Mouse (Mus musculus) liver, embryonic 15.5 days (tissue): ENCODE measurements at regions not wholly inside any gene's neighbourhood (a gene's known extent, or its start where the extent isn't known, plus 50 kb on each side); places are given as distances from the start of the nearest gene placed in this dataset.

Experiments
- ATAC-seq: fragments of 200-750 bp; cut with Nextera tagmentation; 2 replicates; pipeline ENCODE4 v1.8.0; 2017; ENCODE audit warnings: moderate number of reproducible peaks, mild to moderate bottlenecking, moderate library complexity; ENCODE audit not compliant: insufficient read depth
- H3K27ac ChIP-seq: fragments of 300-500 bp; sonication (generic); replicated peaks from 2 replicates; pipeline ENCODE4 v1.5.1; 2015; ENCODE audit warnings: mild to moderate bottlenecking, inconsistent platforms
- H3K27me3 ChIP-seq: fragments of 300-500 bp; sonication (generic); 2 replicates; pipeline ENCODE4 v1.6.1; 2015; ENCODE audit warnings: mild to moderate bottlenecking, inconsistent platforms
- H3K36me3 ChIP-seq: fragments of 300-500 bp; sonication (generic); replicated peaks from 2 replicates; pipeline ENCODE4 v1.6.1; 2015; ENCODE audit warnings: moderate library complexity, mild to moderate bottlenecking, inconsistent platforms
- H3K4me1 ChIP-seq: fragments of 300-500 bp; sonication (generic); replicated peaks from 2 replicates; pipeline ENCODE4 v1.6.1; 2015; ENCODE audit warnings: inconsistent platforms
- H3K4me2 ChIP-seq: fragments of 300-500 bp; sonication (generic); 2 replicates; pipeline ENCODE4 v1.6.1; 2015; ENCODE audit warnings: moderate library complexity, mild to moderate bottlenecking, inconsistent platforms
- H3K4me3 ChIP-seq: fragments of 300-500 bp; sonication (generic); replicated peaks from 2 replicates; pipeline ENCODE4 v1.5.1; 2015; ENCODE audit warnings: mild to moderate bottlenecking, inconsistent platforms
- H3K9ac ChIP-seq: fragments of 300-500 bp; sonication (generic); 2 replicates; pipeline ENCODE4 v1.6.1; 2015; ENCODE audit warnings: moderate library complexity, mild to moderate bottlenecking, inconsistent platforms
- H3K9me3 ChIP-seq: fragments of 300-500 bp; sonication (generic); replicated peaks from 2 replicates; pipeline ENCODE4 v1.6.1; 2016; ENCODE audit warnings: inconsistent platforms
- whole genome bisulfite sequencing: fragments of 180-500 bp; shearing (Covaris S2); methylation state at CpG from one replicate; pipeline ENCODE4 v1.1.7; 2015; ENCODE audit warnings: mixed read lengths; ENCODE audit not compliant: insufficient replicate concordance; 5-methylcytosine and 5-hydroxymethylcytosine counted together

DNA sequence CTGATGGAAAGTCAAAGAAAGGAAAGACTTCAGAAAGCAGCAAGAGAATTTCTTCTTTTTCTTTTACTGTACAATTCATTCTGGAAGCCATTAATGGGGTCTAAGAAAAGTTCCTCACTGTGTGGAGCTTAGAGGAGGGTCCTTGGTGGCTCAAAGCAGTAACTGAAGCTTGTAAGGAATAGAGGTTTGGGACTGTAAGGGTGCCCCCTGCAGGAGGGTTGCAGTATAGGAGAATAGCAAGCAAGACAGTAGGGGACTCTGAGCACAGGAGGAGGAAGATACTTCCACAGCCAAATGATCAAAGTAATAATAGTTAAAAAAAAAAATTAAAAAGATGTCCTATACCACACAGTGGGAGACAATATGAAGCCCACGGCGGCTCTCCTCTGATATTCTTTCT is 382.8 kb upstream of the Gm6657 start:
- Histone ChIP-seq H3K9me3 (no peaks in the 10 kb centered on the region), H3K4me3 (no peak overlapping the region)

DNA sequence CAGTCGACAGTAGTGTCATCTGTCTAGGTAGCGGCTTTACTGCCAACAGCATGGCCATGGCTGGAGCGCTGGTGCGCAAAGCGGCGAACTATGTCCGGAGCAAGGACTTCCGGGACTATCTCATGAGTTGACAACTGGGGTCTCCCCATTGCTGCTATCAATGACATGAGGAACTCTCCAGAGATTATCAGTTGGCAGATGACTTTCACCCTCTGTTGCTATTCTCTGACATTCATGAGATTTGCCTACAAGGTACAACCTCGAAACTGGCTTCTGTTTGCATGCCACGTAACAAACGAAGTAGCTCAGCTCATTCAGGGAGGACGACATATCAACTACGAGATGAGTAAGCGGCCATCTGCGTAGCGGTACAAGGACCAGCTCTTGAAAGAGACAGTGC is 374.6 kb upstream of the Gm6657 start:
- ATAC-seq = no peak
- no peak overlapping the region for H3K4me3 ChIP-seq
- H3K27ac ChIP-seq = no peak overlapping the region
- no peaks in the 10 kb centered on the region for H3K4me1 ChIP-seq
- H3K9ac ChIP-seq = no peak overlapping the region
- WGBS = 79% methylated on average over 16 of the region's 16 CpGs
- H3K9me3 ChIP-seq = no peaks in the 10 kb centered on the region; the same call in 1 of the 2 replicates
- no peak overlapping the region for H3K4me2 ChIP-seq
- H3K27me3 ChIP-seq = no peaks in the 10 kb centered on the region
- no peaks in the 10 kb centered on the region for H3K36me3 ChIP-seq

More for the DNA sequence above, 382.8 kb upstream of the Gm6657 start:
- Histone ChIP-seq H3K36me3 (no peaks in the 10 kb centered on the region), H3K27ac (no peak overlapping the region), H3K4me1 (no peaks in the 10 kb centered on the region), H3K4me2 (no peak overlapping the region), H3K9ac (no peak overlapping the region), H3K27me3 (no peaks in the 10 kb centered on the region)
- ATAC-seq = no peak
- 44% methylated on average over 2 of the region's 2 CpGs for WGBS

DNA sequence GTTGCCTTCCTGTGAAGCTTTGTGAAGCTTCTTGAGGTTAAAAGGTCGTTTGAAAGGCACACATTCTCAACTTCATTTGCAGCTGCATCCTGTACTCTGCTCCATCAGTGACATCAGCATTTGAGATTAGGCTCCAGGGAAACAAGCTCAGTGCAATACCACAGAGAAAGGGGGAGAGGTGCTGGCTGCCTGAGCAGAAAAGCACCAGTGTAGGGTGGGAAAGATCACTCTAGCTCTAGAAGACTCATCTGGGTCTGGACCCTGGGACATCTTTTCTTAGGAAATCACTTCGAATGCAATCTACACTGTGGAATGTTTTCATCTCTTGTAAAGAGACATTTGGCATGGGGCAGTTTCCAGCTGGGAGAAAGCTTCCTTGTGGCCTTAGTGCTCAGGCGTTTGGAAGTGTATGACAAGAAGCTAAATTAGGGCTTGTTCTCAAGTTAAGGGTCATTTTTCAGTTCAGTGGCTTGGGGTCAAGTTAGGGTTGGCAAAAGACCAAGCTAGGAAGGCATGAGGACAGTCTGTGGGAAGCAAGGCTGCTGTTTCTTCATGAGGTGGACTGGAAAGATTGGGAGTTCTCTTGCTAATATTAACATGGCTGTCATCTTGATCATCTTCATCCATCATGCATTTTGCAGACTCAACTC is 370.5 kb upstream of the Gm6657 start:
- 27% methylated on average over 3 of the region's 3 CpGs for WGBS
- Histone ChIP-seq H3K4me3 (no peak overlapping the region), H3K4me2 (no peak overlapping the region), H3K27ac (no peak overlapping the region), H3K4me1 (no peaks in the 10 kb centered on the region), H3K27me3 (no peaks in the 10 kb centered on the region), H3K9me3 (no peaks in the 10 kb centered on the region; the same call in 1 of the 2 replicates), H3K36me3 (no peaks in the 10 kb centered on the region), H3K9ac (no peak overlapping the region)
- ATAC-seq = no peak

DNA sequence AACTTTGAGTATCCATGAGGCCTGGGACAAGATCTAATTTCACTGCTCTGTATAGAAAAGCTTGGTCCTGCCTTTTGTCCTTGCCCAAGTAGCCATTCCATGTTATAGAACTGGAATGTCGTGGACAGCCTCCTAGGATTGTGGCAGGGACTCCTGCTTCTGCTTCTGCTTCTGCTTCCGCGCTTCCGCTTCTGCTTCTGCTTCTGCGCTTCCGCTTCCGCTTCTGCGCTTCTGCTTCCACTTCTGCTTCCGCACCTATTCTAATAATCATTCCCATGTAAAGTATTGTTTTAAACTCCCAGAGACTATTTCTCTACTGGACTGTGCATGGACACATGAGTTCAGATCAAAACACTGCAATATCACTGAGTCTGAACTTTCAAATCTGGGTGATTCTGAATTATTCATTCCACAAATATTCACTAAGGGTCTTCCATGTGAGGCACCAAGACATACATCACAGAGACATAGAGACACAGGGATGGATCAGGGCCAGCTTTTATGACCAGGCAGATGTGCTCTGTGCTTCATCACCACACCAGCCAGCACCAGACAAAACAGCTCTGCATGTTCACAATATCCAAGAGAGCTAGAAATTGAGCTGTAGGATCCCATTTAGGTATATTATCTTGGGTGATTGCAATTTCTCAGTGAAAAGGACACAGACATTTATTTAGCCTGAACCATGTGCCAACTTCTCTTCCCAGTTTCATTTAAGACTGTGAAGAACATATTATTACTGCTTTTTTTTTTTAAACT is 360.5 kb upstream of the Gm6657 start:
- Histone ChIP-seq H3K9me3 (no peaks in the 10 kb centered on the region), H3K27me3 (no peaks in the 10 kb centered on the region), H3K27ac (no peak overlapping the region), H3K9ac (no peak overlapping the region), H3K4me2 (no peak overlapping the region), H3K36me3 (no peaks in the 10 kb centered on the region), H3K4me1 (no peaks in the 10 kb centered on the region), H3K4me3 (no peak overlapping the region)
- 78% methylated on average over 9 of the region's 9 CpGs for WGBS
- no peak for ATAC-seq

DNA sequence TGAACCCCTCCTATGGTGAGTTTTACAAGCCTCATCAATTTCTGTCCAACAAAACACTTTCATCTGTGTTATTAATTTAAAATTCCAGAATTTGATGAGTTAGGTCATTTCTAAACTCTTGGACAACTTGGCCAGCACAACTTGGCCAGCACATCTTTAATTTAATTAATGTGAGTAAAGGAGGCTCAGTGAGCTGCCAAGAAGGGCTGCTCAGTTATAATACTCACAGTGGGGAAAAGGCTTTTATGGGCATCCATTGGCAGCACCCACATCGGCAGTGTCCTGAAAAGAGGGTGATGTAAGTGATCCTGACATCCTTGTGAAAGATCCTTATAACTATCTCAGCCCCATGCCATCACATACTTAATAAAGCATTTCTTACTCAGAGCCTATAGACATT is 359.2 kb upstream of the Gm6657 start:
- no peaks in the 10 kb centered on the region for H3K27me3 ChIP-seq
- 65% methylated on average over 1 of the region's 1 CpGs for WGBS

DNA sequence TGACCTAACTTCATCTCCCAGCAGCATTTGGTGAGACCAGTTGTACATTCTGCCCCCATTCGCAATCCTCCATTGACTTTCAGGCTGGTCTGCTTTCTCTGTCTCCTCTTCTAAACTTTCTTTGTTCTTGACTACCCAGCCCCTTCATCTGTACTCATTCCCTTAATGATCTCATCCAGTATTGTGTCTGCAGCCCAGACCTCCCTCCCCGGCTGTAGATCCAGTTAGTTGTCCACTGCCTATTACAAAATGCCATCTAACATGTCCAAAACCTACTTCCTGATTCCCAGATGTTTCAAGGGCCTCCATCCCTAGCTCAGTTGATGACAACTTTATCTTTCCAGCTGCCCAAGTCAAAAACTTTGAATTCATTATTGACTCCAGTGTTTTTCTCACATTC is 357.8 kb upstream of the Gm6657 start:
- Histone ChIP-seq H3K27ac (no peak overlapping the region), H3K4me3 (no peak overlapping the region), H3K36me3 (no peaks in the 10 kb centered on the region), H3K9me3 (no peaks in the 10 kb centered on the region), H3K9ac (no peak overlapping the region), H3K4me2 (no peak overlapping the region), H3K4me1 (no peaks in the 10 kb centered on the region), H3K27me3 (no peaks in the 10 kb centered on the region)
- WGBS = 47% methylated on average over 2 of the region's 2 CpGs
- ATAC-seq = no peak

More for the DNA sequence above, 359.2 kb upstream of the Gm6657 start:
- Histone ChIP-seq H3K4me2 (no peak overlapping the region), H3K9me3 (no peaks in the 10 kb centered on the region), H3K27ac (no peak overlapping the region), H3K4me3 (no peak overlapping the region), H3K36me3 (no peaks in the 10 kb centered on the region), H3K4me1 (no peaks in the 10 kb centered on the region), H3K9ac (no peak overlapping the region)
- no peak for ATAC-seq

DNA sequence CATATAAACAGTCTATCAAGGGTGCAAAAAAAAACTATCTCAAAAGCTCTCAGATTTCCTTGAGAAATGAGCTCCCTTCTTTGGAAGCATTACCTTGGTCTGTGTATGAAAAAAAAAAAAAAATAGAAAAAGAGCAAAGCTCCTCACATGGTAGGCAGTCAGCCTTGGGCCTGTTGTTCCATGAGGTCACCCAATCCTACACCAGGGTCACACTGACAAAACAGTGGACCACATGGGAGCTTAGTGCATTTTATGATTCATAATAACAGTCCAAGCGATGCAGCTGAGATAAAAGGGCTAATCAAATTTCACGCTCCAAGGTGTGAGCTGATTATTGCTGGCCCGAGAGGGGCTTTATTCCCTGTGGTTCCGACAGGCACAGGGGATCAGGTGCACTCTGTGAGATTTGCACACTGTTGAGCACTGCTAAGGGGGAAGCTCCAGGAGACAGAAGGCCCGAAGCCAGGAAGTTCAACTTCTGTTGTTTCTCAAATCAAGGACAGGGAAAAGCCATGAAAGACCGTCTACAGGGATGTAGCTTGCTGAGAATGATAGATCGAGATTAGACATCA is 352.1 kb upstream of the Gm6657 start:
- Histone ChIP-seq H3K27ac (no peak overlapping the region), H3K36me3 (no peaks in the 10 kb centered on the region), H3K4me1 (no peaks in the 10 kb centered on the region), H3K27me3 (no peaks in the 10 kb centered on the region), H3K4me2 (no peak overlapping the region), H3K4me3 (no peak overlapping the region), H3K9me3 (no peaks in the 10 kb centered on the region), H3K9ac (no peak overlapping the region)
- 58% methylated on average over 7 of the region's 7 CpGs for WGBS
- no peak for ATAC-seq

DNA sequence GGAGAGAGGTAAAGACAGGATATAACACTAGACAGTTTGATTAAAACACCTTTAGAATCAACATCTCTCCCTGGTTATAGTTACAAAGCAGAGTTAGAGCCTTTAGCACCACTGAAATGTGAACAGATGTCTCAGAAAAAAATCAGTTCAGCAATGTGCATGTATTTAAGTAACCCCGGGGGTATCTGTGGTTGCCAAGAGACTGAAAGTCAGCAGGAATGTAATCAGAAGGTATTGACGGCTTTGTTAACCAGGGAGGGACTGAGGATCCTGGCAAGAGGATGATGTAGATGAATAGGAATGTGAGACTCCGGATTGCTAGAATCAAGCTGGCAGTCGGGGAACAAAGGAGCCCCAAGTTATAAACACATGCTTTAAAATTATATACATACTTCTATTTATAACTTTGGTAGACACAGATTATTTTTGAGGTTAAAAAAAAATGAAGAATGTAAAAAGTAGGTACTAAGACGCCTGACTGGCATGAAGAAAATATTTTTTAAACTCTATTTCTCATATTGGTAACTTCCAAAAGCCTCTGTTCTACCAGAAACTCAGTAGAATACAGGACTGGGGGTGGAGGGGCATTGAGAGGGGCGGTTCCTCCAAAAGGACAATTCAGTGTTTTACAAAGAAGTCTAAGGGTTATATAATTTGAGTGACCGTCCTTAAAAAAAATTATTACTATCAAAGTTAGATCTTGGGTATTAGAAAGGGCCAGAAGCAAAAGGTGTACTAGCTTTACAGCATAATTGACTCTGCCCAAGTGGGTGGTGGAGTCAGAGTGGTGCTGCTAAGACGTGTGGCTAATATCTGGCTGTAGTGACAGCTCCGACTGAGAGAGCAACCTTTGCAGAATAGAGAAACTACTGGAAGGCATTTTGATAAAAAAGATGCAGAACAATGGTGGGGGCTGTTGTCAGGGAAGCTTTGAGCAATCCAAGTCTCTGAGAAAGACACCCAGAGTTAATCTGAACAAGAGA is 341.2 kb upstream of the Gm6657 start:
- no peak overlapping the region for H3K4me2 ChIP-seq

DNA sequence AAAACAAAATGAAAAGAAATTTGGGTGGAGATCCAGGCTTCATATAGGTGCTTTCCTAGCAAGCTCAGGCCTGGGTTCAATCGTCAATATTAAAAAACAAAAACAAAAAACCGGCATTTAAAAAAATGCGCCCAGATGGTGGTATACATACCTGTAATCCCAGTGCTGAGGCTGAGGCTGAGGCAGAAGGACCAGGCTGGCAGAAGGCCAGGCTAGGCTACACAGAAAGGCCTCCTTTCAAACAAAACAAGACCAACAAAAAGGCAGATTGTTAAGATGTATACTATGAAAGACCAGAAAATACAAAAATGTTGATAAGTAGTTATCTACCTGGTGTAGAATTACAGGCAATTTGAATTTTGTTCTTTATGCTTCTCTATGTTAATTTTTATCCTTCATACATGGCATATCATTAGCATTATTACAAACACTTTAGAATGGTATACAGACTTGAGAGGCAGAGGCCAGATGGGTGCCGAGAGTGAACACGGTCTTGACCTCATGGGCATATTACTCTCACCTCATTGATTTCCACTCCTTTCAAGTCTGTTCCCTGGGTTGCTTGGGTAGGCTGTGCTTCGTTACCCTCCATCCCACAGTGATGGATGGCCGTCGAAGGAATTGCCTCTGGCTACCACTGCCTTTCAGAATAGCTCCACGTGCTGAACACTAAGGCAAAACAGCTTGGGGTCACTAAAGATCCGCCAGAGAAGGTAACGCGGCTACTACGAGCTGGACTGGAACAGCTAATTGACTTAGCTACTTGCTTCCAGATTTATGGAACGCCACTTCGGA is 339.6 kb upstream of the Gm6657 start:
- Histone ChIP-seq H3K9me3 (no peaks in the 10 kb centered on the region), H3K27ac (no peak overlapping the region), H3K4me3 (no peak overlapping the region), H3K4me1 (no peaks in the 10 kb centered on the region), H3K27me3 (no peaks in the 10 kb centered on the region), H3K9ac (no peak overlapping the region), H3K36me3 (no peaks in the 10 kb centered on the region), H3K4me2 (no peak overlapping the region)
- 67% methylated on average over 15 of the region's 15 CpGs for WGBS
- ATAC-seq = no peak

More for the DNA sequence above, 341.2 kb upstream of the Gm6657 start:
- no peaks in the 10 kb centered on the region for H3K36me3 ChIP-seq
- H3K4me3 ChIP-seq = no peak overlapping the region
- H3K9me3 ChIP-seq = no peaks in the 10 kb centered on the region
- ATAC-seq = no peak
- H3K9ac ChIP-seq = no peak overlapping the region
- WGBS = 39% methylated on average over 9 of the region's 9 CpGs
- H3K27me3 ChIP-seq = no peaks in the 10 kb centered on the region
- H3K27ac ChIP-seq = no peak overlapping the region
- no peaks in the 10 kb centered on the region for H3K4me1 ChIP-seq

DNA sequence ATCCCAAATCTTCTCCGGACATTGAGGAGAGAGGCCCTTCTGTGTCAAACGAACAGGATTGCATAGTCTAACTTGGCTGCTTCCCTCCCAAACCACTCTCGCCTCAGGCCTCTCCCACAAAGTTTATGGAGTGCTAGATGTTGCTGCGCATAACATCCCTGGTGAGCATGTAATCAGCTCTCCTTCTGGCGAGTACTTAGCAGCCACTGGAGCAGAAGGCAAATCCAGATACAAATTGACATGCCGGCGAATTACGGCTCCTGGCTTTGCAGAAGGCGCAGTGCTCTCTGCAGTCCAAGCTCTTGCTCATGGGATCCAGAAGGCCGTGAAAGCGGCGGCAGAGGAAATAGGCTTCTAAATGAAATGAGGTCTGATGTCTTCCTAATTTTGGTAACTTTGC is 338.2 kb upstream of the Gm6657 start:
- Histone ChIP-seq H3K4me2 (no peak overlapping the region), H3K27me3 (no peaks in the 10 kb centered on the region), H3K4me3 (no peak overlapping the region), H3K36me3 (no peaks in the 10 kb centered on the region), H3K27ac (no peak overlapping the region), H3K9me3 (no peaks in the 10 kb centered on the region), H3K9ac (no peak overlapping the region), H3K4me1 (no peaks in the 10 kb centered on the region)
- WGBS = 75% methylated on average over 12 of the region's 12 CpGs
- no peak for ATAC-seq
